Mouse (Mus musculus) kidney, postnatal 14 days (tissue): ENCODE measurements at regions not wholly inside any gene's neighbourhood (a gene's known extent, or its start where the extent isn't known, plus 50 kb on each side); places are given as distances from the start of the nearest gene placed in this dataset.
"Not testable (repeated sequence)": the region's sequence is repeated elsewhere in the genome, so short reads cannot be mapped to it uniquely, and the experiment has no call there.

Experiments used
- DNase-seq: peaks from one replicate; pipeline ENCODE4 v3.0.0; 2022; ENCODE audit warnings: mixed read lengths

DNA sequence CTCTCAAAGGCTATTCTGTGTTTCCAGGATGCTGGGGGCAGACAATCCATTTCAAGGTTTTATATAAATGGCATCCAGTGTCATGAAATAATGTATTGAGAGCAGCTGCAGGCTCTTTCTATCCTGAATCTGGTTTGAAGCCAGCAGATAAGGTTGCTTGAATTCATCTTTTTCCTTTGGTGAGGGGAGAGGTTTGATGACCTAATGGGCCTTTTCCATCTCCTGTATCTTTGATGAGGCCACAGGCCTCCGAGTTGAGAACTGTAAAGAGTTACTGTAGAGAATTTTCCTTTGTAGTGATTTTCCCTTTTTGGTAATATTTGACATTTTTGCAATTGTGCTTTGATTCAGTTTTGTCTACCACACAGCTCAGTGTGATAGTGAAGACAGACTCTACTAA, 458.8 kb upstream of the 1700008P02Rik start:
- no peak for DNase-seq

DNA sequence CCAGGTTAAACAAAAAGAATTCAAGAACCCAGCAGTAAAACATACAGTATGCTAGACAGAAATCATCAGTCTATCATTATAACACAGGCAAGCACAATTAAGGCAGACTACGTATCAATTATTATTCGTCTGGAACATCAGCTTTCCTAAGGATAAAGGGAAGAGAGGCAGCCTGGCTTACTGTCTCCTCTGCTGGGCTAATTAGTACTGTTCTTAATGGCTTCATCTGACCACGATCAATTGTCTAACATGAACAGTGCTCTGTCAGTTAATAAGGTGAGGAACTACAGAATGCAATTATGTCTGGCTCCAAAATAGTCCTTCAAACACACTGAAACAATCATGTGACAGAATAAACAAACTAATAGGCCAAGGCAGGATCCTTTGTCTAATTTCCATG, 456.6 kb upstream of the 1700008P02Rik start:
- DNase-seq = no peak

DNA sequence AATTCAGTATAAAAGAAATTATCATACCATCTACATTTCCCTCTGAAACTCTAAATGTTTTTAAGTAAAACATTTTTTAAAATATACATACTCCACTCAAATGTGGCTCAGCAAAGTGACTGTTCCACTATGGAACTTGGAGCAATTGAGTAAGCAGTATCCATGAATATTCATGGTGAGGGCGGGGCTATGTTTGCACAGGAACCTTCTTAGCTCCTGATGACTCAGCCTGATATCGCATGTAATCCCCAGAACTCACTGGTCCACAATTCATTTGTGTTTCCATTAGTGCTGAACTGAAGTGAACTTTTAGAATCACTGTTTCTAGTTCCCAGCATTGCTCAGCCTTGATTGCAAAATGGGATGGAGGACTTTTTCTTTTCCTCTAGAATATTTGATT, 454.2 kb upstream of the 1700008P02Rik start:
- no peak for DNase-seq

DNA sequence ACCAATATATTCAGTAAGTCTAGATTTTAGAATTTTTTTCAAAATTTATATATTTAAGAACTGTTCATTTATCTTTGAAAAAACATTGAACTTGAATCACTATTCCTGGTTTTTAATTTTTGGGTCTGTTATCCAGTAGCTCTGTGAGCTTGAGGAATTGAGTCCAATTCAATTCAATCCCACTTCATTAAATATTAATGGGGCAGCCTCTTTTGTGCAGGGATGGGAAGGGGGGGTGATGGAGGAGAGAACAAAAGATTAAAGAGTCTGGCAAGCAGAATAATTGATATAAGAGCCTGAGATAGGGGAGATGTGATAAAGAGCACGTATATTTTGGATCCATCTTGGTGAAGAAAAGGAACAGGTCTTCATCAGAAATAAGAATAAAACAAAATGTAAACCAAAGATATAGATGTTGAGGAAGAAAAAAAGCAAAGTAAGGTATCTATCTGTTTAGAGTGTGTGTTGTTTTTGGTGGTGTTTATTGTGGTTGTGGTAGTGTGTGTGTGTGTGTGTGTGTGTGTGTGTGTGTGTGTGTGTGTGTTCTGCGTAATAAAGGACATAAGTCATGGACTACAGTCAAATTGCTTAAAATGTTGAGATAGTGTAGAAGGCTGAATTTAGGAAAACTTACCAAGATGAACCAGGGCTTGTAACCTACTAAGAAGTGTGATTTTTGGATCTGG, 421.3 kb upstream of the 1700008P02Rik start:
- DNase-seq = no peak

- DNase-seq = no peak
Measured at GRCm38 (mm10) chr3:7035833-7036232, 415.6 kb upstream of the 1700008P02Rik start.

GRCm38 (mm10) chr3:7027845-7028244, 407.6 kb upstream of the 1700008P02Rik start:
- peak; percentile 46 for DNase-seq

DNA sequence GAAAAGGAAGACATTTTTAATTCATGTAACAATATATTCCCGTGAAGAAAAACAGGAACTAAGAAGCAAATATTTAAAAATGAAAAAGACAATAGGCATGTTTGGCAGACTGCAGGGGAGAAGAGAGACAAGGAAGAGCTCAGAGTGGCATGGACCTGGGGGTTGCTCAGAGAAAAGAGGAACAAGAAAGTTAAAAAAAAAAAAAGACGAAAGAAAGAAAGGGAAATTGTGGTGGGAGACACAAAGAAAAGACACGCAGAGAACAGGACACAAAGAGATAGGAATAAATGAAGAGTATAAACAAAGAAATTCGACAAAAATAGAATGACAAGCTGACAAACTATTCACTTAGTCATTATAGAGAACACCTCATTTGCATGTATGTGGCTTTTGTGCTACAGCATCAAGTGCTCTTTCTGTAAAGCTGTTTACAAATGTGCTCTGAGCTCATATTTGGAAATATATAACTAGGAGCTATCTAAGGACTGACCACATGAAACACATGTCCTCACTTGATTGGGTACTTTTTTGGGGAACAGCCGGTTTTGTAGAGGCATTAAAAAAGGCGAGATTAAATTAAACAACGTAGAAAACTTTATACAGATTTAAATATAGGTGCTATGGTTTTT, 394.2 kb upstream of the 1700008P02Rik start:
- no peak for DNase-seq

DNA sequence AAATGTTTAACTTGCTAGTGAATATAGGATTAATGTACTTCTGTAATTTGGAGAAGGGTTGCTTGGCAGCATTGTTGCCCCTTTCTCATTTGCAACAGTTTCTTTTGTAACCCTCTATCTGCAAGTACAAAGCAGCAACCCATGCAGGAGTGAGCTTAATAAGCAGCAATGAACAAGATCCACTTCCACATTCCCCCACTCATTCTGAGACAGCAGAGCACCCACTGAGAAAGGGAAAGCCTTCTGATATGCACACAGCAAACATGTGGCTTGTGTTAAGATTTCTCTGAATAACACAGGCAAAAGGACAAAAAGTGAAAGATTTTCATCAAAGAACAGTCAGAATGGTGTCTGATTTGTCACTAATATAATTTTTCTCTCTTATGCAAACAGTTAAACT, 393.3 kb upstream of the 1700008P02Rik start:
- DNase-seq = no peak

GRCm38 (mm10) chr3:7010294-7011087, 390.2 kb upstream of the 1700008P02Rik start:
- no peak for DNase-seq

DNA sequence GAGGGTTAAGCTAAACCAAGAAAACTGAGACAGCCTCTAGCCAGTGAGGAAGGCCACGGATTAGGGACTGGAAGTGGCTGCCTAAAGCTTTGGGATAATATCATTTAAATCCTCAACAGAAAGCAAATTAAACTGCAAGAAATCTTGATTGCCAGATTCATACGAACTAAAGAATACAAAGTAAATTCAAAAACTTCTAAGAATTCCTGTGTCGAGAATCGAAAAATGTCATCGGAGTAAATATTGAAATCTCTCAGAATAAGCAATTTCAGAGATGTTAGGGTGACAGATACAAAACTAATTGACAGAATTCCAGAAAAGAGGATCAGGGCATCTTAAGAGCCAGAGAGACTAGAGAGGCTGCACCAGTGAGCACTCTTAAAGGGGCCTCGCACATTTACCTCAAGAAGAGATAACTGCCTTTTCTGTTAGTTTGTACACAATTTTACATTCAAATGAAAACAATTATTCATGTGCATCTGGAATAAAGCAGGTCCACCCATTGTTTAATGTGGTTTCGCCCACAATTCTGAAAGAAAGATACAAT, 388.5 kb upstream of the 1700008P02Rik start:
- DNase-seq = no peak

GRCm38 (mm10) chr3:7007811-7008359, 387.6 kb upstream of the 1700008P02Rik start:
- no peak for DNase-seq

- DNase-seq = not testable (repeated sequence)
Measured at GRCm38 (mm10) chr3:6991735-6992134, 371.5 kb upstream of the 1700008P02Rik start.

DNA sequence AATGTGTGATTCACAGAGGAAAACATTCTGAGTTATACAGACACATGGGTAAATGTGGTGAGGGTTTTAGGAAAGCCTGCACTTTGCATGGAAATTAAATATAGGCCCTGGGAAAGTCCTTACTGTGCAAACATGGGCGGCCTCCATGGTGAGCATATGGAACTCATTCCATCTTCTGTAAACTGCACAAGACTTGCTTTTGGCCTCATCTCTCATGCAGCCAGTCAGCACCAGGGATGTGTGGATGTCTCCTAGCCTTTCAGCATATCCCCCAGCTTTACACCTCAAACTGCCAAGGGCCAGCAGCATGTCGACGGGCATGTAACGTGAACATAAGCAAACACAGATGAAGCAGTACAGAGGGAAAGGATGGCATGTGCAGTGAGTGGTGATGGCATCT, 364.7 kb upstream of the 1700008P02Rik start:
- DNase-seq = no peak

- no peak for DNase-seq
Measured at GRCm38 (mm10) chr3:6957681-6958080, 337.4 kb upstream of the 1700008P02Rik start.

GRCm38 (mm10) chr3:6932535-6933103, 312.4 kb upstream of the 1700008P02Rik start:
- DNase-seq = no peak

DNA sequence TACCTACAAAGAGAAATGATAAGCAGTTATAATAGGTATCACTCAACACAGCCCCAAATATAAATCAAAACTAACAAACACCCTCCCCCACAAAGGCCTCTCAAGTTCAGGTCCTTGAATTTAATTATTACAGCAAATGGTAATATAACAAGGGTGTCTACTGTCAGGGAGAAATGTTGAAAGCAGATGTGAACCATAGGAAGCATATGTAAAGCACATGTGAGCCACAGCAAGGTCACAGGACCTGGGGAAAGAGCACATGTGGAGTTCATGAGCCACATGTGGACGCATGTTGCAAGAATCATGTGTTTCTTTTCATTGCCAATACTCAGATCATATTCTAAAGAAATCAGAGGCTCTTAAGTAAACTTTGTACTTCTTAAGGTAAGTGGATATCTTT, 306.5 kb upstream of the 1700008P02Rik start:
- DNase-seq = no peak

DNA sequence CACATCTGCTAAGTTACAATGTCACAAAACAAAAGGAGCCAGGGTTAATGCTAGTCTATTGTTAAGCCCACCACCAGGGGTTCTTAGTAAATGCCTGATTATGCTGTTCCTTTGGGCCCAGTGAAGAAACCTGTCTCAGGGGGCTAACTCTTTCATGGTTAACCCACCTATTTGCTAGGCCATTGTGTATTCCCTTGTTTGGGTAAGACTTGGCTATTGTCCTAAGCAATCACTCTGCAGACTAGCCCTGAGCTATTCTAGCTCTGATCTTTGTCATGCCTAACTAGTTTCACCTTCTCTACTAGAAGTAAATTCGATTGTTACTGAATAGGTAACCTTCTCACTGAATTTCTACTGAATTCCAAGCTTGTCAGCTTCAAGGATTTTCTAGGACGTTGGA, 302.4 kb upstream of the 1700008P02Rik start:
- DNase-seq = not testable (repeated sequence)

DNA sequence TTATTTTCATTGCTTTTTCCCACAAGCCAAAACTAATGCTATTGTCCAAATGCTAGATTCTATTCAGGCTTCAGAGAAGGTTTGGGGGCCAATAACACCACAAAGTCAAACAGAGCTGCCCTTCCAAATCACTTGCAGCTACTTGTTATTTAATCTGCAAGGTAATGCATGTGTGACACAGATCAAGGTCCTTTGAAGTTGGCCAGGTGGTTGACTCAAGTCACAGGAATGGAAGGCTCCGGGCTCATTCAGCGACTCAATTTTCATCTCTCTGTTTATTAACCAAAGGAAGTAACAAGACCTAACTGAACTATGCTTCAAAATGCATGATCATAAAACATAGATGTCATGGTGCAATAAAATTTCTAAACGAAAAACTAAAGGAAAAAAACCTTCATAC, 300.0 kb upstream of the 1700008P02Rik start:
- DNase-seq = no peak

- DNase-seq = no peak
Measured at GRCm38 (mm10) chr3:6887936-6888335, 267.7 kb upstream of the 1700008P02Rik start.

DNA sequence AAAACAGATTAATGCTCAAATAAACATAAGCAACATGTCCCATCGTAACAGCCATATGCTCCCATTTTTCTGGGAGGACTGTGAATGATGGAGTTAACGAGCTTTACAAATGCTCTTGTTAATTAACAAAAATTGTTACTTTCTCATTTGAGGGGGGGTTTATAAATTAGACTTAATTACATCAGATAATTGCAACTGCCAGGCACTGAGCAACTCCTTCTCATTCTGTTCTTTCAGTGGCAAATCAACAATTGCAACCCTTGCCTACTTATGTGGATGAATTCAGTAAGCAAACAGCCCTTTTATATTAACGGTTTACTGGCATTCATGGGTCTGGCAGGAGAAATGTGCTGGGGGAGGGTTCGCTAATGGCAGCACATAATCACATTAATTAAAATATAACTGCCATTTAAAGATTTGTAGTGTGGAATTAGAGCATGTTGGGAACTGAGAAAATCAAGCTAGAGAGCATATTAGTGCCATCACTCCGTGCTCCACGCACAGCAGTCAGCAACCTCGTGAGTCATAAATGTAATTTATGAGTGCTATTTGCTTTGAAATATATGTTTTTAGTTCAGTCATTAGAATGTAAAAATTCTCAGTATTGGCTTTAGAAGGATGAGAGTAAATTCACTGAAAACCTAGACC, 266.9 kb upstream of the 1700008P02Rik start:
- DNase-seq = no peak

DNA sequence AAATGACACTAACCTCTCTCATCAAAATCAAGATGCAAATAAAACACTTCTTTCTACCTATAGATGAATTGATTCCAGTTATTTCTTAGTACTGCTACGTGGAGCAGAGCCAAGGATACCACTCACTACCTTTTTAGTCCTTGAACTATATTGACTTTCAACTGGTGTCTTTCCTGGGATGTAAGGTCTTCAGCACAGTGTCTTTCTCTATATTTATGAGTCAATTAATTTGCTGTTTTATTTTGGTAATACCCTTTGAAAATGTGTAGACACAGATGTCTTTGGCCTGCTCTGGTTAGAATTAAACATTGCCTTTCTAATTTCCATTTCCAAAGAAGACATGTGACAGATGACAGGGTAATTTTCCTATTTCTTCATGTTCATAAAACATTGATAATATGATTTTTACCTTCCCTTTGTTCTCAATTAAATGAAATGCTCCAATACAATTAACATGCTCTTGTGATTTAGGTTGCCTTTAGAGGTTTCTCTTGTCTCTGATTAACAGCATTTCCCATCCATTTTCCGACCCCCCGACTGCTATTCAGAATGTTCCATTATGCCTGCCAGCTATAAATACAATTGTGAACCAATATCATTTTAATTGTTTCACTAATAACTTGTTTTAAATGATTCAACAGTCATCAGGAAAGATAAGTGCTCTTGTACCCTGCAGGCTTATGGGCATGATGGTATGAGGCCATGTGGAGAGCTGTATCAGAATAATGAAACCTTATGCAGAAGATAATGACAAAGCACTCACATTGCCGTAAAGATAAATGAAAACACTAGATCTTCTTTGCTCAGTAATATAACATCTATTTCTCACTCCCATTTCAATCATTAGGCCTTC, 266.2 kb upstream of the 1700008P02Rik start:
- DNase-seq = no peak
